Comparison of ENCODE assay signal across 11 mouse cellular contexts in the genomic region with DNA sequence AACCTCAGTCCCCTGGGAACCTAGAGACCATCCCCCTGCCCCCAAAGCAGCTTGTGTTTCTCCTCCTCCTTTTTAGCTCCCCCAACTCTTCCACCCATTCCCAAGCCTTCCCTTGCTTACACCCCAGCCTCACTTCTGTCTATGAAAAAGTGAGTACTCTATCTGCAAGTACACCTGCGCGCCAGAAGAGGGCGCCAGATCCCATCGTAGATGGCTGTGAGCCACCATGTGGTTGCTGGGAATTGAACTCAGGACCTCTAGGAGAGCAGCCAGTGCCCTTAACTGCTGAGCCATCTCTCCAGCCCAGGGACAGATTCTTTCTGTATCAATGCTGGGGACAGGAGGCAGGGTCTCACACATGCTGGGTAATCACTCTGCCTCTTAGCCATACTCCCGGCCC. TPM values are rescaled to one million over a fixed set of nuclear protein-coding genes. Genes with fewer than 3 reads are reported as not detected.
DNase-seq lines count a peak whose midpoint lies in the region; ATAC-seq and TF ChIP-seq lines count a peak whose summit lies in the region.
"Had no signal": no experiment of that assay in that cellular context is flagged by ENCODE, and none has a peak within 500 bp of the region (broad histone marks: within the 10 kb centered on the region; RNA-seq: fewer than 3 reads in every experiment).

No protein-coding gene starts in this region.

- WGBS in intestine, postnatal 0 days, result 16% methylated on average over 5 of the region's 5 CpGs
- whole genome bisulfite sequencing in intestine, embryonic 15.5 days, result 20% methylated on average over 5 of the region's 5 CpGs
- WGBS in limb, embryonic 10.5 days, result 19% methylated on average over 5 of the region's 5 CpGs

- H3K9me3 ChIP-seq in intestine, postnatal 0 days (ENCODE audit: control insufficient read depth), result no peaks in the 10 kb centered on the region
- no peaks in the 10 kb centered on the region for H3K9me3 ChIP-seq in intestine, embryonic 15.5 days
- no peaks in the 10 kb centered on the region for H3K9me3 ChIP-seq in limb, embryonic 10.5 days (replicated peaks)

- no peaks in the 10 kb centered on the region; the same call in 1 of the 2 replicates for H3K36me3 ChIP-seq in intestine, postnatal 0 days (ENCODE audit: control insufficient read depth, insufficient read depth)
- no peaks in the 10 kb centered on the region for H3K36me3 ChIP-seq in intestine, embryonic 15.5 days
- 0 out of 2 replicates have a peak, but pooled peaks cover 2% of the 10 kb centered on the region for H3K36me3 ChIP-seq in limb, embryonic 10.5 days

- H3K4me2 ChIP-seq in intestine, postnatal 0 days (replicated peaks; ENCODE audit: low read depth), result no peak overlapping the region
- no peak overlapping the region for H3K4me2 ChIP-seq in intestine, embryonic 15.5 days (replicated peaks)

- H3K27me3 ChIP-seq in intestine, postnatal 0 days (replicated peaks; ENCODE audit: control insufficient read depth, insufficient read depth, low read length), result no peaks in the 10 kb centered on the region
- no peaks in the 10 kb centered on the region for H3K27me3 ChIP-seq in intestine, embryonic 15.5 days (replicated peaks)
- no peaks in the 10 kb centered on the region for H3K27me3 ChIP-seq in limb, embryonic 10.5 days (ENCODE audit: low read depth, poor library complexity, severe bottlenecking)

- no peak for ATAC-seq in intestine, postnatal 0 days
- ATAC-seq in intestine, embryonic 15.5 days, result no peak
- ATAC-seq in megakaryocyte-erythroid progenitor cell, adult 5-6 weeks (replicated peaks; ENCODE audit: low FRiP score, low TSS enrichment, poor library complexity, severe bottlenecking), result no peak
- ATAC-seq: hindbrain, embryonic 16.5 days had no signal

- DNase-seq in 416B (ENCODE audit: low read depth) (peak; percentile 36), ES-CJ7 (ENCODE audit: low read depth, low spot score) (peak; percentile 55)
- no peak for DNase-seq in limb, embryonic 10.5 days (ENCODE audit: low spot score)
- no peak for DNase-seq in right cerebral cortex, postnatal 14 days
- no peak for DNase-seq in heart, adult 9 months (ENCODE audit: low spot score in 2 of 2)
- DNase-seq: gastrocnemius, postnatal 36 days; lung, postnatal 14 days had no signal

- TF ChIP-seq CTCF in intestine, postnatal 0 days (IDR thresholded peaks at IDR 0.05; ENCODE audit: low read depth), result peak; percentile 78

- H3K27ac ChIP-seq in intestine, postnatal 0 days (ENCODE audit: low read depth, low read length), result no peak overlapping the region
- H3K27ac ChIP-seq in intestine, embryonic 15.5 days, result no peak overlapping the region
- 0 out of 2 replicates have a peak overlapping the region, but pooled peaks have one; percentile 5 for H3K27ac ChIP-seq in limb, embryonic 10.5 days

- no peak overlapping the region for H3K9ac ChIP-seq in intestine, postnatal 0 days (ENCODE audit: low read depth, low read length)
- H3K9ac ChIP-seq in intestine, embryonic 15.5 days, result no peak overlapping the region

- H3K4me3 ChIP-seq in intestine, postnatal 0 days (ENCODE audit: low read depth, low read length), result no peak overlapping the region
- no peak overlapping the region for H3K4me3 ChIP-seq in intestine, embryonic 15.5 days (replicated peaks)
- no peak overlapping the region for H3K4me3 ChIP-seq in limb, embryonic 10.5 days

- no peaks in the 10 kb centered on the region; the same call in 1 of the 2 replicates for H3K4me1 ChIP-seq in intestine, postnatal 0 days (replicated peaks; ENCODE audit: control insufficient read depth, insufficient read depth, low read length)
- H3K4me1 ChIP-seq in intestine, embryonic 15.5 days (replicated peaks), result peaks cover 9% of the 10 kb centered on the region; the same call in 1 of the 2 replicates
- peaks cover 9% of the 10 kb centered on the region; the same call in 1 of the 2 replicates for H3K4me1 ChIP-seq in limb, embryonic 10.5 days

RNA-seq across cellular contexts. Expression of a gene that starts 7.8 kb away (rescaled TPM):
- 1.4 and 3.2 TPM in 2 replicates for polyA plus RNA-seq in intestine, postnatal 0 days (2015; fragmentation: Nextera tagmentation; extraction: Ambion mirVana)
- polyA plus RNA-seq in intestine, embryonic 15.5 days (2015; fragmentation: Nextera tagmentation; extraction: Ambion mirVana), result 2.9 and 5.8 TPM in 2 replicates
- 6.4 and 8.2 TPM in 2 replicates for polyA plus RNA-seq in limb, embryonic 10.5 days (2016; fragmentation: Nextera tagmentation; extraction: Ambion mirVana)
- 0.22 and 0.66 TPM in 2 replicates for total RNA-seq in megakaryocyte-erythroid progenitor cell, adult 5-6 weeks (2014; fragmentation: Nextera tagmentation)
- 0.11 and 0.75 TPM in 2 replicates for total RNA-seq in megakaryocyte-erythroid progenitor cell, adult 5-6 weeks (2017)

RNA-seq across cellular contexts. Expression of a gene that starts 17.7 kb away (rescaled TPM):
- 8.6 and 10.6 TPM in 2 replicates for polyA plus RNA-seq in intestine, postnatal 0 days (2015; fragmentation: Nextera tagmentation; extraction: Ambion mirVana)
- polyA plus RNA-seq in intestine, embryonic 15.5 days (2015; fragmentation: Nextera tagmentation; extraction: Ambion mirVana), result 10.1 TPM in 2 replicates
- 4.8 and 10.5 TPM in 2 replicates for polyA plus RNA-seq in limb, embryonic 10.5 days (2016; fragmentation: Nextera tagmentation; extraction: Ambion mirVana)
- 28.0 and 33.0 TPM in 2 replicates for total RNA-seq in megakaryocyte-erythroid progenitor cell, adult 5-6 weeks (2014; fragmentation: Nextera tagmentation)
- total RNA-seq in megakaryocyte-erythroid progenitor cell, adult 5-6 weeks (2017), result 7.8 and 11.2 TPM in 2 replicates

RNA-seq across cellular contexts. Expression of a gene that starts 19.2 kb away (rescaled TPM):
- 6.1 and 6.5 TPM in 2 replicates for polyA plus RNA-seq in intestine, postnatal 0 days (2015; fragmentation: Nextera tagmentation; extraction: Ambion mirVana)
- 8.0 and 8.8 TPM in 2 replicates for polyA plus RNA-seq in intestine, embryonic 15.5 days (2015; fragmentation: Nextera tagmentation; extraction: Ambion mirVana)
- polyA plus RNA-seq in limb, embryonic 10.5 days (2016; fragmentation: Nextera tagmentation; extraction: Ambion mirVana), result 19.9 and 22.5 TPM in 2 replicates
- 31.1 and 31.3 TPM in 2 replicates for total RNA-seq in megakaryocyte-erythroid progenitor cell, adult 5-6 weeks (2014; fragmentation: Nextera tagmentation)
- total RNA-seq in megakaryocyte-erythroid progenitor cell, adult 5-6 weeks (2017), result 23.2 and 31.1 TPM in 2 replicates

RNA-seq across cellular contexts. Expression of a gene that starts 25.8 kb away (rescaled TPM):
- polyA plus RNA-seq in intestine, postnatal 0 days (2015; fragmentation: Nextera tagmentation; extraction: Ambion mirVana), result 1.3 and 1.5 TPM in 2 replicates
- polyA plus RNA-seq in intestine, embryonic 15.5 days (2015; fragmentation: Nextera tagmentation; extraction: Ambion mirVana), result 2.7 and 3.0 TPM in 2 replicates
- 2.6 and 3.6 TPM in 2 replicates for polyA plus RNA-seq in limb, embryonic 10.5 days (2016; fragmentation: Nextera tagmentation; extraction: Ambion mirVana)
- total RNA-seq in megakaryocyte-erythroid progenitor cell, adult 5-6 weeks (2014; fragmentation: Nextera tagmentation), result 2.6 and 6.6 TPM in 2 replicates
- total RNA-seq in megakaryocyte-erythroid progenitor cell, adult 5-6 weeks (2017), result 0.57 TPM in 1 of 2 replicates, not detected in the other

RNA-seq across cellular contexts. Expression of a gene that starts 31.6 kb away (rescaled TPM):
- polyA plus RNA-seq in intestine, postnatal 0 days (2015; fragmentation: Nextera tagmentation; extraction: Ambion mirVana), result 123 and 135 TPM in 2 replicates
- polyA plus RNA-seq in intestine, embryonic 15.5 days (2015; fragmentation: Nextera tagmentation; extraction: Ambion mirVana), result 165 and 174 TPM in 2 replicates
- 149 and 162 TPM in 2 replicates for polyA plus RNA-seq in limb, embryonic 10.5 days (2016; fragmentation: Nextera tagmentation; extraction: Ambion mirVana)
- total RNA-seq in megakaryocyte-erythroid progenitor cell, adult 5-6 weeks (2014; fragmentation: Nextera tagmentation), result 46.9 and 66.2 TPM in 2 replicates
- total RNA-seq in megakaryocyte-erythroid progenitor cell, adult 5-6 weeks (2017), result 13.4 and 20.0 TPM in 2 replicates

Comparison
In these comparisons a context has a peak if more than half of its experiments do, and no peak if none do; other contexts are left out.
1. DNase-seq: peak in 416B (single experiment) and ES-CJ7 (single experiment); none in limb, embryonic 10.5 days (single experiment), right cerebral cortex, postnatal 14 days (single experiment) and heart, adult 9 months (0 of 2).